Mouse (Mus musculus): ENCODE data around the gene Gm37240.

DNA sequence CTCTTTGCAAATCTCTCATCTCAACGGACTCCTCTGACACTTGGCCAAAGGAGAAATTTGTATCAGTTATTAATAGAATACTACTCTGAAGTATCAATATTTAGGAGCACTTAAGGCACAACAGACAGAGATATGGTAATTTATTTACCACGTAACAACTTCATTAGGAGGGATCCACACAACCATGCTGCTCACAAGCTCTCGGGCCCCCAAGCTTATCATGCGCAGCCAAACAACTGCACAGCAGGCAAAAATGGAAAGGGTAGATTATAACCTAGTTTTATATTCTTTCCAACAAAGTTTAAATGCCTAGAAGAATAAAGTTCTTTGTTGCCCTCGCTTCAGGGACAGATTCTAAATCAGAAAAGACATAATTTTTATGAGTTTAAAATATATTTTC, 207.4 kb downstream of the Gm37240 start:
- TF ChIP-seq POLR2A (IDR thresholded peaks at IDR 0.05; ENCODE audit: borderline replicate concordance, insufficient read depth, low read length) (no peak), CTCF (IDR thresholded peaks at IDR 0.05; ENCODE audit: borderline replicate concordance, insufficient read depth, low read depth, low read length) (no peak)
